Mouse (Mus musculus) ES-Bruce4 (cell line): ENCODE results near the gene Uhmk1.

Experiments used
- CTCF ChIP-seq: IDR thresholded peaks from one replicate; pipeline ENCODE4 v1.8.1; 2011; ENCODE audit warnings: low read depth, low read length
- EP300 ChIP-seq: IDR thresholded peaks from 2 replicates; pipeline ENCODE4 v1.6.1; 2011; ENCODE audit warnings: low read depth, low read length; ENCODE audit not compliant: insufficient read depth

DNA sequence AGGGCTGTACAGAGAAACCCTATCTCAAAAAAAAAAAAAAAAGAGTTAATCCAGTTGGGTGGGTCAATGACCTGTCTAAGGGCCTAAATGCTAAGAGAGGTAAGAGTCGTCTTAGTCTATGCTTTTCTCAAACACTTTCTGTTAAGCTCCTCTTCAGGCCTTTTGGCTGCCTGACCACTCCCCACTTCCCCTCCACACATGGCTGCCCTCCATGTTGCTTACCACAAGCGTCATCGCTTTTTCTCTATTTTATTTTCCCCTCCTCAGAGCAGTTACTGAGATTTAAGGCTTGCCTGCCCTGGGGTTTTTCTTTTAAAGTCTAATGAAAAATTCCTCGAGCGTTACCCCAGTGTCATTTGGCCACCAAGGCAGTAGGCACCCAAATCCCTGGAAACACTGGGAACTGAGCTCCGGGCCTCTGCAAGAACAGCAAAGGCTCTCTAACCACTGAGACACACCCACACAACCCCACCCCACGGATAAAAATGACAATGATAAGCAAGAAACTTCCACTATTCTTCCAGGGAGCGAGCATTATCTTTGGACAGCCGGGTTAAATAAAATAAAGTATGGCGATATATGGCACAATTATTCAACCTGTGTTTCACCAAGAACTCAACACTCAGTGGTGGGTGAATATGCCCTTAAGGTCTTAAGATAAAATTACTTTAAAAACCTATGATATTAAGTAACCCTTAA lies 1.9 kb downstream of the Uhmk1 start:
- TF ChIP-seq CTCF: no peak
- no peak for TF ChIP-seq EP300
